Mouse (Mus musculus) lung, adult 2 months (tissue): ENCODE data around the gene Cd27.

Source experiments
- CTCF ChIP-seq: fragments of 200-500 bp; IDR thresholded peaks from 2 replicates; pipeline ENCODE4 v1.5.1; 2011; ENCODE audit warnings: mild to moderate bottlenecking, low read length, control low read depth; ENCODE audit not compliant: insufficient read depth
- POLR2A ChIP-seq: fragments of 200-500 bp; IDR thresholded peaks from 2 replicates; pipeline ENCODE4 v1.6.1; 2011; ENCODE audit warnings: low read depth, mild to moderate bottlenecking, control low read depth, low read length, borderline replicate concordance; ENCODE audit errors: extremely low read depth

DNA sequence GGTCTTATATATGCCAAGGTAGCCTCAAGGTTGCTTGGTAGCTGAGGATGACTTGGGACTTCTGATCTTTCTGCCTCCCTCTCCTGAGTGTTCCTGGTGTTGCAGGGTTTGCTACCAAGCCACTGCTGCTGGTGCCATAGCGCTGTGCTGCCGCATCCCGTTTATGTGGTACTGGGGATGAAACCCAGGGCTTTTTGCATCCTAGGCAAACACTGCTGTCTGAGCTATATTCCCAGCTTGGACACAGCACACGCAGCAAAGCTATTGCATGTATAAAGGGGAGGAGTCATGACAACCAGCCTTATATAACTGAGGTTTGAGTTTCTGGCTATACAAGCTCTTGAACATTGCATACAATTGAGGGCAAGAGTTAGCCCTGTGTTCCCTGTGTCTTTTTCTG lies 611 bp upstream of the Cd27 start:
- no peak for TF ChIP-seq POLR2A
- TF ChIP-seq CTCF: no peak
